Mouse (Mus musculus) midbrain, embryonic 11.5 days (tissue): ENCODE results near the gene Rcan2. TPM values are rescaled to one million over a fixed set of nuclear protein-coding genes. Genes with fewer than 3 reads are reported as not detected.

Experiments
- ATAC-seq: fragments of 200-750 bp; cut with Nextera tagmentation; 2 replicates; pipeline ENCODE4 v1.8.0; 2017; ENCODE audit warnings: moderate TSS enrichment, moderate library complexity; ENCODE audit not compliant: low FRiP score
- DNase-seq: peaks from one replicate; pipeline ENCODE4 v3.0.0; 2015; ENCODE audit warnings: low spot score; ENCODE audit errors: missing footprints
- H3K27ac ChIP-seq: fragments of 300-500 bp; sonication (generic); 2 replicates; pipeline ENCODE4 v1.5.1; 2014; ENCODE audit warnings: low read depth, low read length
- H3K27me3 ChIP-seq: fragments of 300-500 bp; sonication (generic); 2 replicates; pipeline ENCODE4 v1.6.1; 2014; ENCODE audit warnings: mild to moderate bottlenecking, low read length, moderate library complexity, mixed read lengths; ENCODE audit not compliant: control insufficient read depth, insufficient read depth
- H3K36me3 ChIP-seq: fragments of 300-500 bp; sonication (generic); 2 replicates; pipeline ENCODE4 v1.6.1; 2014; ENCODE audit warnings: mild to moderate bottlenecking, low read length, moderate library complexity, mixed read lengths; ENCODE audit not compliant: control insufficient read depth, insufficient read depth
- H3K4me1 ChIP-seq: fragments of 300-500 bp; sonication (generic); 2 replicates; pipeline ENCODE4 v1.6.1; 2014; ENCODE audit warnings: low read length; ENCODE audit not compliant: control insufficient read depth, insufficient read depth
- H3K4me2 ChIP-seq: fragments of 300-500 bp; sonication (generic); 2 replicates; pipeline ENCODE4 v1.6.1; 2014; ENCODE audit warnings: mild to moderate bottlenecking, moderate library complexity
- H3K4me3 ChIP-seq: fragments of 300-500 bp; sonication (generic); 2 replicates; pipeline ENCODE4 v1.5.1; 2014; ENCODE audit warnings: low read depth, low read length
- H3K9ac ChIP-seq: fragments of 300-500 bp; sonication (generic); 2 replicates; pipeline ENCODE4 v1.6.1; 2014; ENCODE audit warnings: low read length
- H3K9me3 ChIP-seq: fragments of 300-500 bp; sonication (generic); 2 replicates; pipeline ENCODE4 v1.6.1; 2016; ENCODE audit warnings: low read length; ENCODE audit not compliant: control insufficient read depth
- WGBS: fragments of 180-500 bp; shearing (Covaris S2); extraction: QIAGEN DNeasy Blood & Tissue Kit; methylation state at CpG from one replicate; pipeline ENCODE4 v1.1.7; 2014; 5-methylcytosine and 5-hydroxymethylcytosine counted together
- polyA plus RNA-seq: library from polyadenylated mRNA; unstranded; fragments of >200 nt; fragmentation: Nextera tagmentation; extraction: Ambion mirVana; gene quantifications from 2 replicates; pipeline ENCODE4 v1.2.1, GENCODE M21; 2014

Rcan2 gene
- polyA plus RNA-seq, 1 experiment from 2014 or later = 9.0 TPM

- Histone ChIP-seq H3K9ac (no peak overlapping the region), H3K36me3 (no peaks in the 10 kb centered on the region), H3K4me1 (no peaks in the 10 kb centered on the region), H3K27ac (no peak overlapping the region), H3K9me3 (no peaks in the 10 kb centered on the region), H3K27me3 (no peaks in the 10 kb centered on the region), H3K4me2 (no peak overlapping the region), H3K4me3 (no peak overlapping the region)
- WGBS = 84% methylated on average over 2 of the region's 2 CpGs
- ATAC-seq = no peak
- no peak for DNase-seq
Observed at GRCm38 (mm10) chr17:44077843-44078160, 276.7 kb downstream of the Rcan2 start.

GRCm38 (mm10) chr17:44078631-44079350 is 277.6 kb downstream of the Rcan2 start, which contains the start of gene Enpp5:
Enpp5 (plus strand) TSS chr17:44078813.
- no peaks in the 10 kb centered on the region for H3K36me3 ChIP-seq
- WGBS = 1% methylated on average over 30 of the region's 31 CpGs
- H3K27me3 ChIP-seq = no peaks in the 10 kb centered on the region
- no peaks in the 10 kb centered on the region for H3K9me3 ChIP-seq
- H3K4me3 ChIP-seq = peak within 1 kb of the TSS; percentile 48
- no peaks in the 10 kb centered on the region for H3K4me1 ChIP-seq
- DNase-seq = peak; percentile 94
- ATAC-seq = peak; percentile 95
- H3K4me2 ChIP-seq = peak within 1 kb of the TSS; percentile 83
- no peak within 1 kb of the TSS for H3K27ac ChIP-seq
- peak within 1 kb of the TSS; percentile 70 for H3K9ac ChIP-seq

GRCm38 (mm10) chr17:44083156-44083555 is 282.0 kb downstream of the Rcan2 start:
- Histone ChIP-seq H3K27ac (no peak overlapping the region), H3K9me3 (no peaks in the 10 kb centered on the region), H3K9ac (no peak overlapping the region), H3K4me2 (no peak overlapping the region), H3K36me3 (no peaks in the 10 kb centered on the region), H3K4me1 (no peaks in the 10 kb centered on the region), H3K4me3 (no peak overlapping the region), H3K27me3 (no peaks in the 10 kb centered on the region)
- WGBS = 89% methylated on average over 4 of the region's 4 CpGs
- DNase-seq (no peak), ATAC-seq (no peak)

DNA sequence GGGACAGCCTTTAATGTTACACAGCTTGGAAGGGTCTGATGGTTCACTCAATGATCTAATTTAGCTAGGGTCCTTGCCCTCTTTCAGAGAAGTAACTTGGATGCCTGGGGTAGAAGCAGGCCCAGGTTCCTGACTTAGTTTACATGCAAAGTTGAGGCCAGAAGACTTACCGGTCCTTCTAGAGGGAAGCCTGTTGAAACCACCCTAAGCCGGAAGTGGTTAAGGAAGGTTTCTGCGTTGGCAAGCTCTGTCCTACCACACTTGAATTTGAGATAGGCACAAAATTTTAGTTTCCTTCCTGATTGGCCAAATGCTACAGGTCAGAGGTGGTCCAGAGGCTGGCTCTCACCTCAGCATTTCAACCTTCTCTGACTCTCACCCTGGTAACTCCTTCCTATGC is 287.1 kb downstream of the Rcan2 start:
- 92% methylated on average over 3 of the region's 3 CpGs for WGBS
- Histone ChIP-seq H3K4me2 (no peak overlapping the region), H3K27me3 (no peaks in the 10 kb centered on the region), H3K4me3 (no peak overlapping the region), H3K27ac (no peak overlapping the region), H3K9ac (no peak overlapping the region), H3K4me1 (no peaks in the 10 kb centered on the region), H3K36me3 (no peaks in the 10 kb centered on the region), H3K9me3 (no peaks in the 10 kb centered on the region)
- DNase-seq = no peak
- ATAC-seq = no peak

Other genes starting within 250 kb of the Rcan2 start
- 3.7 and 4.0 TPM in 2 replicates for gene Pla2g7, start 233.3 kb upstream of the Rcan2 start, polyA plus RNA-seq
- gene Tdrd6, start 171.1 kb upstream of the Rcan2 start, polyA plus RNA-seq = not detected in 2 replicates
- 26.8 and 30.8 TPM in 2 replicates for gene Slc25a27, start 134.1 kb upstream of the Rcan2 start, polyA plus RNA-seq
- 31.4 and 37.0 TPM in 2 replicates for gene Cyp39a1, start 133.9 kb upstream of the Rcan2 start, polyA plus RNA-seq